Mouse (Mus musculus): Measurements from ENCODE around the gene Lsamp. TPM values are rescaled to one million over a fixed set of nuclear protein-coding genes. Genes with fewer than 3 reads are reported as not detected.

Lsamp gene
- polyA plus RNA-seq, 1 experiment from 2014 or later: 10.0 TPM

- Histone ChIP-seq H3K27ac (no peak overlapping the region), H3K36me3 (no peaks in the 10 kb centered on the region), H3K4me2 (no peak overlapping the region), H3K4me3 (no peak overlapping the region), H3K27me3 (no peaks in the 10 kb centered on the region), H3K9me3 (no peaks in the 10 kb centered on the region), H3K9ac (no peak overlapping the region), H3K4me1 (no peaks in the 10 kb centered on the region)
- ATAC-seq (ENCODE audit: insufficient number of reproducible peaks, low FRiP score, low TSS enrichment, low read depth): no peak
- 78% methylated on average over 3 of the region's 3 CpGs for WGBS
These were observed 450.1 kb downstream of the Lsamp start for GRCm38 (mm10) chr16:40434280-40434679.

- 55% methylated on average over 6 of the region's 6 CpGs for WGBS
- Histone ChIP-seq H3K4me3 (no peak overlapping the region), H3K9ac (no peak overlapping the region), H3K9me3 (no peaks in the 10 kb centered on the region), H3K27ac (no peak overlapping the region), H3K36me3 (no peaks in the 10 kb centered on the region), H3K4me1 (no peaks in the 10 kb centered on the region), H3K4me2 (no peak overlapping the region), H3K27me3 (no peaks in the 10 kb centered on the region)
- ATAC-seq (ENCODE audit: insufficient number of reproducible peaks, low FRiP score, low TSS enrichment, low read depth): no peak
These were observed 452.3 kb downstream of the Lsamp start for GRCm38 (mm10) chr16:40436415-40436814.

- no peak for ATAC-seq (ENCODE audit: insufficient number of reproducible peaks, low FRiP score, low TSS enrichment, low read depth)
- no peak overlapping the region for H3K4me2 ChIP-seq
- 79% methylated on average over 10 of the region's 10 CpGs for WGBS
These were observed 453.7 kb downstream of the Lsamp start for GRCm38 (mm10) chr16:40437879-40438278.

DNA sequence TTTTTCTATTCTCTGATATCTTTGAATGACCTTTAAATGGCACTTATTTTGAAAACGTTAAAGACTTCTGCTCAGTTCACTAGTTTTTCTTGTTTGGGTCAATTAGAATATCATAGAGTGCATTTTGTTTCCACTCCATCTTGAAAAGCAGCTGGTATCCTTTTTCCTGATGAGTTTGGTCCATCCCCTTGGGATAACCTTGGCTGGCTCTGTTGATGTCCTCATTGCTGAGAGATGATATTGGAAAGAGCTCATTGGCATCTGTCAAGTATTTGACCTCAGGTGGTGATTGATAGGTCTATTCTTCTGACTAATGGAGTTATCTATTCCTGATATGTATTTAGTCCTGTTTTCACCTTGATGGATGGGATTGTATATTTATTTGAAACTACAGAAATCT, 454.7 kb downstream of the Lsamp start:
- H3K4me1 ChIP-seq: no peaks in the 10 kb centered on the region
- H3K27me3 ChIP-seq: no peaks in the 10 kb centered on the region
- no peaks in the 10 kb centered on the region for H3K36me3 ChIP-seq
- no peaks in the 10 kb centered on the region for H3K9me3 ChIP-seq
- no peak overlapping the region for H3K9ac ChIP-seq
- 78% methylated on average over 1 of the region's 1 CpGs for WGBS
- H3K4me3 ChIP-seq: no peak overlapping the region
- H3K27ac ChIP-seq: no peak overlapping the region
- H3K4me2 ChIP-seq: no peak overlapping the region
- no peak for ATAC-seq (ENCODE audit: insufficient number of reproducible peaks, low FRiP score, low TSS enrichment, low read depth)

More at GRCm38 (mm10) chr16:40437879-40438278, 453.7 kb downstream of the Lsamp start:
- H3K9ac ChIP-seq: no peak overlapping the region
- H3K27ac ChIP-seq: no peak overlapping the region
- no peaks in the 10 kb centered on the region for H3K4me1 ChIP-seq
- H3K36me3 ChIP-seq: no peaks in the 10 kb centered on the region
- H3K27me3 ChIP-seq: no peaks in the 10 kb centered on the region
- no peaks in the 10 kb centered on the region for H3K9me3 ChIP-seq
- H3K4me3 ChIP-seq: no peak overlapping the region

DNA sequence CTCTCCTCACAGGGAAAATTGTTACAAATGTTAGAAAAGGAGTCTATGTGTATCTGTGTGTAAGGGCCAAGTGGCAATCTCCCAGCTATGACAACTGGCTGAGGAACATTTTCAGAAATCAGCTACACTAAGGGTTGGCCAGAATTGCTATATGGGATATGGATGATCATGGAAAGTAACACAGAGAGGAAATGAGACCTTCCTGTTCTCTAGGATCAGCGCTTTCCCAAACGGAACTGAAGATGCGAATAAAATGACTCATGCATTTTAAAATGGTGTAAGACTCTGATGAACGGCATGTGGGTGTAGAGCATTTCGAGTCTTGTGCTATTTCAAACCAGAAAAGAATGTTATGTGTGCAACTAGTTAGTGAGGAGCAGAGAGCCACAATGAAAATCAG, 462.4 kb downstream of the Lsamp start:
- H3K27ac ChIP-seq: no peak overlapping the region
- no peak overlapping the region for H3K9ac ChIP-seq
- no peaks in the 10 kb centered on the region for H3K36me3 ChIP-seq
- 79% methylated on average over 5 of the region's 5 CpGs for WGBS
- no peak overlapping the region for H3K4me3 ChIP-seq
- ATAC-seq (ENCODE audit: insufficient number of reproducible peaks, low FRiP score, low TSS enrichment, low read depth): no peak
- no peaks in the 10 kb centered on the region for H3K4me1 ChIP-seq
- H3K9me3 ChIP-seq: no peaks in the 10 kb centered on the region
- no peak overlapping the region for H3K4me2 ChIP-seq
- no peaks in the 10 kb centered on the region for H3K27me3 ChIP-seq

DNA sequence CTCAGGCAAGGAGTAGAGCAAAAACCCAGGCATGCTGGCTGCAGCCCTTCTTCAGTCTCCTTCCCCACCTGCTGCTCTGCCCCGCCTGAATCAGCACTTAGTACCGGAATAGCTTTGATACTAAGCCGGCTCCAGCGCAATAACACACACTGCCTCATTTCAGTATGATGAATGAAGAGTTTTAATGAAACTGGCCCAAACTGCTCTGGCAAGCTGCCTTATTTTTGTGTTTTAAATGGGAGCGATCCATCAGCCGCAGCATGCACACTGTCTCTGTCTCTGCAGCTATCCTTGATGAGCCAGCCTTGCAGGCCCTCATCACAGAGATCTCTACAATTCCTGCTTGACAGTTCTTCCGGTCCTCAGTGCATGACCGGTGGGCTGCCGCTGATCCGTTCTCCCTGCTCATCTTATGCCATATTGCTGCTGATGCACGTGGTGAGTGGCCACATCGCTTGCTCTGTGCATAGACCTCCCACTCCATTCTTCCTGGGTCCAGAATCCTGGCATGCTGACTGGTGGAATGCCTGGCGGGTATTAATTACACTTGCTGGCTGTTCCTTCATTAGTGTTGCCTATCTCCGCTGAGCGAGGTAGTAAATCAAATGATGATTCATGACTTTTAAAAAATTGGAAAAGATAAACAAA, 479.4 kb downstream of the Lsamp start:
- Histone ChIP-seq H3K4me2 (no peak overlapping the region), H3K9ac (no peak overlapping the region), H3K4me3 (no peak overlapping the region), H3K27me3 (no peaks in the 10 kb centered on the region), H3K9me3 (no peaks in the 10 kb centered on the region), H3K27ac (no peak overlapping the region), H3K4me1 (no peaks in the 10 kb centered on the region), H3K36me3 (no peaks in the 10 kb centered on the region)
- WGBS: 70% methylated on average over 15 of the region's 15 CpGs
- no peak for ATAC-seq (ENCODE audit: insufficient number of reproducible peaks, low FRiP score, low TSS enrichment, low read depth)

GRCm38 (mm10) chr16:40466596-40466995, 482.4 kb downstream of the Lsamp start:
- no peaks in the 10 kb centered on the region for H3K9me3 ChIP-seq
- no peaks in the 10 kb centered on the region for H3K4me1 ChIP-seq
- H3K4me3 ChIP-seq: no peak overlapping the region
- no peak for ATAC-seq (ENCODE audit: insufficient number of reproducible peaks, low FRiP score, low TSS enrichment, low read depth)
- H3K27ac ChIP-seq: no peak overlapping the region
- no peaks in the 10 kb centered on the region for H3K36me3 ChIP-seq
- H3K9ac ChIP-seq: no peak overlapping the region
- 18% methylated on average over 8 of the region's 8 CpGs for WGBS
- no peaks in the 10 kb centered on the region for H3K27me3 ChIP-seq
- no peak overlapping the region for H3K4me2 ChIP-seq

GRCm38 (mm10) chr16:40470946-40471345, 486.8 kb downstream of the Lsamp start:
- 81% methylated on average over 6 of the region's 6 CpGs for WGBS
- no peak for ATAC-seq (ENCODE audit: insufficient number of reproducible peaks, low FRiP score, low TSS enrichment, low read depth)
- Histone ChIP-seq H3K4me3 (no peak overlapping the region), H3K27ac (no peak overlapping the region), H3K36me3 (no peaks in the 10 kb centered on the region), H3K27me3 (no peaks in the 10 kb centered on the region), H3K4me1 (no peaks in the 10 kb centered on the region), H3K9me3 (no peaks in the 10 kb centered on the region), H3K4me2 (no peak overlapping the region), H3K9ac (no peak overlapping the region)

DNA sequence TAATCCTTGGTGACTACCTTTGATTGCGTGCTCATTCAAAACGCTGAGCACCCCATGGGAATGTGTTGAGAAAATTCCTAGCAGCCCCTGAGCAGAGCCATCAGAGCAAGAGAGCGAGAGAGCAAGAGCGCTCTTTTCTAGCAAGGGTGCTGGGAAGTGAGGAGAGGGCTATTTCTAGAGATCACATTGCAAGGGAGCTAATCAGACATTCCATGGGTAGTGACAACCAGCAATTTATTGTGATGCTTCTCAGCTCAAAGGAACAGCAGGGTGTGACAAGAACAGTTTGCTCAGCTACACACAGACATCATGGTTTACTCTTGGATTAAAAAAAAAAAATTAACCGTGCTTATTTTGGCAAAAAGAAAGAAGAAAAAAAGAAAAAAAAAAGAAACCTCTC, 487.8 kb downstream of the Lsamp start:
- WGBS: 79% methylated on average over 5 of the region's 5 CpGs
- ATAC-seq (ENCODE audit: insufficient number of reproducible peaks, low FRiP score, low TSS enrichment, low read depth): no peak

DNA sequence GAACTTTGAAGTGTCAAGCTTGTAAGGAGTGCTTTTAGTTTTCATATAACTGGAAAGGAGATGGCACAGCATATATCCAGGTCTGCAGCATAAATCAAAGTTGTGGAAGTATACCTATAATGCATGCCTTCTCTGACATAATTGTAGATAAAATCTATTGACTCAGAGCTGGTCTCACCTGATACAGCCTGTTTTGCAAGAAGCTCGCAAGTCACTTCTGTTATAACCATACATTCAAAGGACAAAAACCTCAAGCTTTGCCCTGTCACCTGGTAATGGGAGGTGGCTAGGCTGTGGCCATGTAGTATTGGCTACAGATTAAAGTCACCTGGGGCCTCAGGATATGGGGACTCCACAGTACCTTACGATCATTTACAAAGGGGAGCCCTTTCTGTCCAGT, 507.4 kb downstream of the Lsamp start:
- H3K36me3 ChIP-seq: no peaks in the 10 kb centered on the region
- no peak for ATAC-seq (ENCODE audit: insufficient number of reproducible peaks, low FRiP score, low TSS enrichment, low read depth)
- no peak overlapping the region for H3K4me2 ChIP-seq
- H3K27me3 ChIP-seq: no peaks in the 10 kb centered on the region
- H3K9me3 ChIP-seq: no peaks in the 10 kb centered on the region
- H3K27ac ChIP-seq: no peak overlapping the region
- H3K4me1 ChIP-seq: no peaks in the 10 kb centered on the region
- no peak overlapping the region for H3K9ac ChIP-seq
- WGBS: 71% methylated on average over 2 of the region's 2 CpGs
- H3K4me3 ChIP-seq: no peak overlapping the region

More for the DNA sequence above, 487.8 kb downstream of the Lsamp start:
- Histone ChIP-seq H3K27me3 (no peaks in the 10 kb centered on the region), H3K4me3 (no peak overlapping the region), H3K4me2 (no peak overlapping the region), H3K27ac (no peak overlapping the region), H3K9me3 (no peaks in the 10 kb centered on the region), H3K4me1 (no peaks in the 10 kb centered on the region), H3K36me3 (no peaks in the 10 kb centered on the region), H3K9ac (no peak overlapping the region)

DNA sequence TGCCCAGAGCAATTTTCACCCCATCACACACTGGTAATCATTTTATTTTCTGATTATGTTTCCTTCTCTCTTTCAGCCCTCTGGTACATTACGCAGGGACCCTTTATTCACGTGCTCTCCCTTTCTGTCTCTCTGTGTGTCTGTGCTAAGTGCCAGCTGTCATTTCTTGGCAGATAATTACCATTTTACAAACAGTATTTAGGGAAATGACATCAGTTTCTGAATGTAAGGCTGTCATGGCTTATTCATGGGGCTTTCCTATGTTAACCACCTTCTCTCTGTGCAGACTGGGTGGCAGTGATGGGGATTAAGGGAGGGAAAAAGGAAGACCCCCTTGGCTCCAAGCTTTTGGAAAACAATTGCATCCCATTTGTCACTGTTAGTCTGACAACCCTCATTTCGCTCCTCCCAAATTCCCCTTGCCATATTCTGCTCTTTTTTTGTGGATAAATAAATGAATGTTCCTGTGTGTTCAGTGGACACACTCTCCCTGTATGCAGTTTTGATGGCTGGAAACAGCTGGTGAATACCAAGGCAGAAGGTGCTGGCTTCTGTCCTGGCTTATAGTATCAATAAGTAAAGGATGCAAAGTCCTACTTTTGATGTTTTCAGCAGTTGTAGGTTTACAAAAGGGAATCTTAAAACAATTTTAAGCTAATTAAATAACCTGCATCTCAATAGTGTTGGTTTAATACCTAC, 520.2 kb downstream of the Lsamp start:
- H3K27ac ChIP-seq: no peak overlapping the region
- H3K9ac ChIP-seq: no peak overlapping the region
- no peaks in the 10 kb centered on the region for H3K27me3 ChIP-seq
- H3K4me2 ChIP-seq: no peak overlapping the region
- H3K4me3 ChIP-seq: no peak overlapping the region
- H3K4me1 ChIP-seq: no peaks in the 10 kb centered on the region
- H3K36me3 ChIP-seq: no peaks in the 10 kb centered on the region
- ATAC-seq (ENCODE audit: insufficient number of reproducible peaks, low FRiP score, low TSS enrichment, low read depth): no peak
- H3K9me3 ChIP-seq: no peaks in the 10 kb centered on the region
- WGBS: 54% methylated on average over 3 of the region's 3 CpGs

- 69% methylated on average over 7 of the region's 7 CpGs for WGBS
These were observed 525.2 kb downstream of the Lsamp start for GRCm38 (mm10) chr16:40509146-40510030.

More at GRCm38 (mm10) chr16:40509146-40510030, 525.2 kb downstream of the Lsamp start:
- Histone ChIP-seq H3K4me3 (no peak overlapping the region), H3K36me3 (no peaks in the 10 kb centered on the region), H3K9ac (no peak overlapping the region), H3K27ac (no peak overlapping the region), H3K9me3 (no peaks in the 10 kb centered on the region), H3K4me2 (no peak overlapping the region), H3K4me1 (no peaks in the 10 kb centered on the region), H3K27me3 (no peaks in the 10 kb centered on the region)
- ATAC-seq (ENCODE audit: insufficient number of reproducible peaks, low FRiP score, low TSS enrichment, low read depth): no peak

Measured in limb, embryonic 15.5 days (tissue).